In genomic region chr1:163374455-163374854, GRCm38 (mm10) we compare ENCODE assay signal across 26 mouse cellular contexts. TPM values are rescaled to one million over a fixed set of nuclear protein-coding genes. Genes with fewer than 3 reads are reported as not detected.
DNase-seq lines count a peak whose midpoint lies in the region; ATAC-seq and TF ChIP-seq lines count a peak whose summit lies in the region.
"Had no signal": no experiment of that assay in that cellular context is flagged by ENCODE, and none has a peak within 500 bp of the region (broad histone marks: within the 10 kb centered on the region; RNA-seq: fewer than 3 reads in every experiment).

No protein-coding gene starts in this region.

- ATAC-seq in CD4-positive, CD25-positive, alpha-beta regulatory T cell, adult 4 months: no peak
- peak; percentile 73; the same call in 1 of the 2 replicates for ATAC-seq in embryonic facial prominence, embryonic 11.5 days (replicated peaks; ENCODE audit: insufficient number of reproducible peaks, low FRiP score, low TSS enrichment, low read depth)
- no peak for ATAC-seq in limb, embryonic 14.5 days (ENCODE audit: low FRiP score, low read depth)
- ATAC-seq: forebrain, embryonic 16.5 days; intestine, embryonic 15.5 days; liver, postnatal 0 days had no signal

- H3K9me3 ChIP-seq in embryonic facial prominence, embryonic 11.5 days (replicated peaks; ENCODE audit: control insufficient read depth, low read length): no peaks in the 10 kb centered on the region
- no peaks in the 10 kb centered on the region for H3K9me3 ChIP-seq in limb, embryonic 14.5 days (ENCODE audit: control insufficient read depth, low read length)
- H3K9me3 ChIP-seq: forebrain, embryonic 10.5 days; heart, embryonic 13.5 days; hindbrain, embryonic 12.5 days; intestine, embryonic 15.5 days; midbrain, embryonic 12.5 days had no signal

- no peaks in the 10 kb centered on the region for H3K4me1 ChIP-seq in embryonic facial prominence, embryonic 11.5 days (ENCODE audit: control insufficient read depth, insufficient read depth, low read length)
- peaks cover 13% of the 10 kb centered on the region for H3K4me1 ChIP-seq in limb, embryonic 14.5 days (ENCODE audit: control insufficient read depth, insufficient read depth, low read length)
- H3K4me1 ChIP-seq: hindbrain, embryonic 12.5 days; intestine, embryonic 15.5 days; midbrain, embryonic 12.5 days had no signal

- WGBS in embryonic facial prominence, embryonic 11.5 days: 42% methylated on average over 5 of the region's 5 CpGs
- WGBS in limb, embryonic 14.5 days: 13% methylated on average over 5 of the region's 5 CpGs

- H3K4me3 ChIP-seq in embryonic facial prominence, embryonic 11.5 days (ENCODE audit: low read depth, low read length): no peak overlapping the region
- H3K4me3 ChIP-seq in limb, embryonic 14.5 days (replicated peaks; ENCODE audit: low read length): no peak overlapping the region
- H3K4me3 ChIP-seq: forebrain, embryonic 10.5 days; heart, embryonic 13.5 days; hindbrain, embryonic 12.5 days; intestine, embryonic 15.5 days; midbrain, embryonic 12.5 days had no signal

- H3K36me3 ChIP-seq in embryonic facial prominence, embryonic 11.5 days (replicated peaks; ENCODE audit: control insufficient read depth, insufficient read depth, low read depth, low read length): no peaks in the 10 kb centered on the region
- H3K36me3 ChIP-seq in limb, embryonic 14.5 days (ENCODE audit: control insufficient read depth, insufficient read depth, low read length): no peaks in the 10 kb centered on the region
- H3K36me3 ChIP-seq: forebrain, embryonic 10.5 days; heart, embryonic 13.5 days; hindbrain, embryonic 12.5 days; intestine, embryonic 15.5 days; midbrain, embryonic 12.5 days had no signal

- no peak for TF ChIP-seq POLR2A in limb, embryonic 14.5 days (IDR thresholded peaks at IDR 0.05; ENCODE audit: borderline replicate concordance, extremely low read depth, insufficient read depth, insufficient read length)

- H3K9ac ChIP-seq in embryonic facial prominence, embryonic 11.5 days (replicated peaks; ENCODE audit: low read length): no peak overlapping the region
- no peak overlapping the region for H3K9ac ChIP-seq in limb, embryonic 14.5 days (ENCODE audit: low read depth, low read length, severe bottlenecking)
- H3K9ac ChIP-seq: heart, embryonic 13.5 days; hindbrain, embryonic 12.5 days; intestine, embryonic 15.5 days; liver, postnatal 0 days; midbrain, embryonic 12.5 days had no signal

- peak; percentile 42 for DNase-seq in CD4-positive, CD25-positive, alpha-beta regulatory T cell, adult 2 months (ENCODE audit: low read depth, low spot score)
- peak; percentile 80 for DNase-seq in embryonic facial prominence, embryonic 11.5 days (ENCODE audit: low spot score)
- peak; percentile 48 for DNase-seq in induced T-regulatory cell, adult 2 months (ENCODE audit: low read depth)
- peak; percentile 38 for DNase-seq in limb, embryonic 14.5 days (ENCODE audit: low spot score)
- no peak for DNase-seq in thymus, adult 18-20 months
- no peak for DNase-seq in layer of hippocampus, postnatal 25 days (ENCODE audit: extremely low spot score in 1 of 2, low spot score in 1 of 2)
- DNase-seq in spleen, adult 12 weeks (ENCODE audit: low spot score): no peak
- DNase-seq: adrenal gland, postnatal 14 days; cerebellum, adult 8-10 months; gastrocnemius, postnatal 25 days; heart, adult 18-20 months; heart, postnatal 14 days; kidney, adult 9 months; kidney, postnatal 14 days; liver, postnatal 0 days; lung, postnatal 10 days; spleen, adult 18-20 months; thymus, postnatal 25 days had no signal

- 0 out of 2 replicates have a peak overlapping the region, but pooled peaks have one; percentile 42 for H3K27ac ChIP-seq in embryonic facial prominence, embryonic 11.5 days (replicated peaks; ENCODE audit: low read depth, low read length)
- H3K27ac ChIP-seq in limb, embryonic 14.5 days (replicated peaks; ENCODE audit: low read depth, low read length): no peak overlapping the region
- H3K27ac ChIP-seq: forebrain, embryonic 10.5 days; heart, embryonic 13.5 days; hindbrain, embryonic 12.5 days; intestine, embryonic 15.5 days; midbrain, embryonic 12.5 days had no signal

- no peak overlapping the region for H3K4me2 ChIP-seq in embryonic facial prominence, embryonic 11.5 days (ENCODE audit: low read depth, low read length)
- no peak overlapping the region for H3K4me2 ChIP-seq in limb, embryonic 14.5 days (replicated peaks; ENCODE audit: low read depth, low read length, severe bottlenecking)
- H3K4me2 ChIP-seq: heart, embryonic 13.5 days; hindbrain, embryonic 12.5 days; intestine, embryonic 15.5 days; liver, embryonic 11.5 days; midbrain, embryonic 12.5 days had no signal

- H3K27me3 ChIP-seq in embryonic facial prominence, embryonic 11.5 days (ENCODE audit: control insufficient read depth, insufficient read depth, low read length): no peaks in the 10 kb centered on the region
- no peaks in the 10 kb centered on the region for H3K27me3 ChIP-seq in limb, embryonic 14.5 days (ENCODE audit: control insufficient read depth, insufficient read depth, low read length)
- H3K27me3 ChIP-seq: heart, embryonic 13.5 days; hindbrain, embryonic 12.5 days; intestine, embryonic 15.5 days; midbrain, embryonic 12.5 days had no signal

RNA-seq across cellular contexts. Expression of gene Gorab, which starts 29.0 kb away (rescaled TPM):
- polyA plus RNA-seq in CD4-positive, CD25-positive, alpha-beta regulatory T cell, adult 4 months (2017; shearing (Covaris generic)): 10 to 100 TPM; 10.7 to 15.8 TPM
- polyA plus RNA-seq in embryonic facial prominence, embryonic 11.5 days (2014; fragmentation: Nextera tagmentation; extraction: Ambion mirVana): 38.9 and 41.9 TPM in 2 replicates
- 16.7 and 19.6 TPM in 2 replicates for polyA plus RNA-seq in limb, embryonic 14.5 days (2012; rRNA removed)
- polyA plus RNA-seq in limb, embryonic 14.5 days (2014; fragmentation: Nextera tagmentation; extraction: Ambion mirVana): 28.3 and 29.1 TPM in 2 replicates
- total RNA-seq in layer of hippocampus, postnatal 25 days (2021): 10 to 100 TPM; 13.1 to 14.5 TPM

Comparison
In these comparisons a context has a peak if more than half of its experiments do, and no peak if none do; other contexts are left out.
1. DNase-seq: peak in CD4-positive, CD25-positive, alpha-beta regulatory T cell, adult 2 months (single experiment), embryonic facial prominence, embryonic 11.5 days (single experiment), induced T-regulatory cell, adult 2 months (single experiment) and limb, embryonic 14.5 days (single experiment); none in thymus, adult 18-20 months (0 of 2), layer of hippocampus, postnatal 25 days (0 of 2) and spleen, adult 12 weeks (single experiment).